Mouse (Mus musculus) ovary, adult 10 weeks (tissue): ENCODE measurements around the gene Dppa2. TPM values are rescaled to one million over a fixed set of nuclear protein-coding genes. Genes with fewer than 3 reads are reported as not detected.

Experiments used
- polyA plus RNA-seq: library from polyadenylated mRNA; stranded (reverse); fragments of 350-450 nt; fragmentation: Illumina TruSeq; extraction: RNeasy Lipid Tissue Mini Kit (QIAGEN cat#74804); gene quantifications from one replicate; pipeline ENCODE4 v1.2.3, GENCODE M21; 2014

The Dppa2 gene
- 5.6 TPM for polyA plus RNA-seq

GRCm38 (mm10) chr16:48303509-48303908 lies at the start of gene Dppa2:
Gene Dppa2 (plus strand): TSS chr16:48303908.

DNA sequence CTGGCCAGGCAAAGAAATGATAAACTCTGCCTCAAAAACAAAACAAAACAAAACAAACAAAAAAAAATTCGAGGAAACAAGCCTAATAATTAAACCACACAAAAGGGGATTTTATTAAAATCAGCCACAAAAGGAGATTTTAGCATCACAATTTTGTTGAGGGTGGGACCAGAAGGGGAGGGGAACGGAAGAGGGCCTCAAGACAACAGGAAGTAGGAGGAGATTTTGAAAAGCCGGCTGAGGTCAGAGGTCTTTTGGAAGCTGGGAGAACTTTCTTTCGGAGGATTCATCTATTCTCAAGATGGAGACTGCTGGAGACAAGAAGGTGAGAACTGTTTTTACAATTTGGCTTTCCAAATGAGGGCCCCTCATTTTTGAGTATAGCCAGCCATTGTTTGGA lies 20.2 kb upstream of the Dppa2 start, which contains the start of gene Dppa4:
TSS of gene Dppa4 (plus strand) at position 217 of the 400 bp plus-strand sequence.

Other genes starting within 250 kb of the Dppa2 start
- not detected for gene Dppa4, start 20.2 kb upstream of the Dppa2 start, polyA plus RNA-seq
- gene Gm5485, start 108.5 kb downstream of the Dppa2 start, polyA plus RNA-seq: not detected
- 1.6 TPM for gene Morc1, start 127.3 kb downstream of the Dppa2 start, polyA plus RNA-seq